9 mouse cellular contexts compared by ENCODE assay signal in genomic region chr13:34725800-34726476, GRCm38 (mm10). TPM values are rescaled to one million over a fixed set of nuclear protein-coding genes. Genes with fewer than 3 reads are reported as not detected.
A peak's percentile ranks its signal among the peaks of the same experiment; 100 is the strongest.
DNase-seq lines count a peak whose midpoint lies in the region; ATAC-seq lines count a peak whose summit lies in the region.
"Had no signal": no experiment of that assay in that cellular context is flagged by ENCODE, and none has a peak within 500 bp of the region (broad histone marks: within the 10 kb centered on the region; RNA-seq: fewer than 3 reads in every experiment).

No protein-coding gene starts in this region.

- H3K27me3 ChIP-seq in embryonic facial prominence, embryonic 15.5 days, result no peaks in the 10 kb centered on the region
- no peaks in the 10 kb centered on the region for H3K27me3 ChIP-seq in heart, embryonic 16.5 days (ENCODE audit: control insufficient read depth, insufficient read depth, low read length)
- H3K27me3 ChIP-seq: liver, embryonic 15.5 days had no signal

- peak overlapping the region; percentile 28 for H3K4me3 ChIP-seq in embryonic facial prominence, embryonic 15.5 days (replicated peaks)
- H3K4me3 ChIP-seq in heart, embryonic 16.5 days (ENCODE audit: low read length), result peak overlapping the region; percentile 34
- H3K4me3 ChIP-seq: liver, embryonic 15.5 days had no signal

- 6% methylated on average over 9 of the region's 9 CpGs for WGBS in embryonic facial prominence, embryonic 15.5 days
- WGBS in heart, embryonic 16.5 days, result 6% methylated on average over 9 of the region's 9 CpGs

- H3K4me1 ChIP-seq in embryonic facial prominence, embryonic 15.5 days, result peaks cover 25% of the 10 kb centered on the region
- H3K4me1 ChIP-seq in heart, embryonic 16.5 days (ENCODE audit: control insufficient read depth, insufficient read depth, low read length), result peaks cover 16% of the 10 kb centered on the region

- no peaks in the 10 kb centered on the region for H3K36me3 ChIP-seq in embryonic facial prominence, embryonic 15.5 days
- H3K36me3 ChIP-seq in heart, embryonic 16.5 days (ENCODE audit: control insufficient read depth, insufficient read depth), result no peaks in the 10 kb centered on the region
- H3K36me3 ChIP-seq: liver, embryonic 15.5 days had no signal

- peak overlapping the region; percentile 54 for H3K4me2 ChIP-seq in embryonic facial prominence, embryonic 15.5 days (replicated peaks)
- H3K4me2 ChIP-seq in heart, embryonic 16.5 days (ENCODE audit: low read depth, low read length), result peak overlapping the region; percentile 65
- H3K4me2 ChIP-seq: liver, embryonic 15.5 days had no signal

- peak; percentile 60; the same call in 1 of the 2 replicates for ATAC-seq in embryonic facial prominence, embryonic 15.5 days (ENCODE audit: insufficient number of reproducible peaks, low FRiP score, low TSS enrichment, low read depth)
- peak; percentile 85 for ATAC-seq in heart, embryonic 16.5 days (replicated peaks; ENCODE audit: extremely low read depth, insufficient read depth, low FRiP score)
- ATAC-seq in erythroid progenitor cell, adult 5-6 weeks (replicated peaks; ENCODE audit: low FRiP score, poor library complexity, severe bottlenecking), result no peak

- H3K9ac ChIP-seq in embryonic facial prominence, embryonic 15.5 days, result 0 out of 2 replicates have a peak overlapping the region, but pooled peaks have one; percentile 18
- peak overlapping the region; percentile 52 for H3K9ac ChIP-seq in heart, embryonic 16.5 days (ENCODE audit: low read length)
- H3K9ac ChIP-seq: liver, embryonic 15.5 days had no signal

- no peaks in the 10 kb centered on the region for H3K9me3 ChIP-seq in embryonic facial prominence, embryonic 15.5 days (replicated peaks)
- 0 out of 2 replicates have a peak, but pooled peaks cover 3% of the 10 kb centered on the region for H3K9me3 ChIP-seq in heart, embryonic 16.5 days (replicated peaks; ENCODE audit: control insufficient read depth, low read length)
- H3K9me3 ChIP-seq: liver, embryonic 15.5 days had no signal

- H3K27ac ChIP-seq in embryonic facial prominence, embryonic 15.5 days (replicated peaks), result peak overlapping the region; percentile 65
- peak overlapping the region; percentile 82 for H3K27ac ChIP-seq in heart, embryonic 16.5 days (ENCODE audit: low read length)

- DNase-seq in 3134 (ENCODE audit: extremely low read depth, insufficient read length, low spot score), result peak; percentile 77
- DNase-seq in adrenal gland, postnatal 36 days, result peak; percentile 65 to 79
- peak; percentile 81 for DNase-seq in kidney, postnatal 10 days
- peak; percentile 89 to 94 for DNase-seq in lung, adult 18-20 months
- peak; percentile 44 to 60 for DNase-seq in right cerebral cortex, postnatal 10 days (ENCODE audit: low spot score in 2 of 2)

RNA-seq across cellular contexts. Expression of gene Fam50b, which starts 8.7 kb away (rescaled TPM):
- total RNA-seq in adrenal gland, postnatal 36 days (2021), result not detected
- 0.22 and 0.52 TPM in 2 replicates for polyA plus RNA-seq in embryonic facial prominence, embryonic 15.5 days (2015; fragmentation: Nextera tagmentation; extraction: Ambion mirVana)
- polyA plus RNA-seq in heart, embryonic 16.5 days (2015; fragmentation: Nextera tagmentation; extraction: Ambion mirVana), result not detected in 2 replicates
- not detected in 2 replicates for total RNA-seq in erythroid progenitor cell, adult 5-6 weeks (2015; ENCODE audit: low replicate concordance)
- total RNA-seq in erythroid progenitor cell, adult 5-6 weeks (2017; ENCODE audit: low replicate concordance), result not detected in 2 replicates
